Mouse (Mus musculus): ENCODE results near the gene Msl2.

Msl2 gene

DNA sequence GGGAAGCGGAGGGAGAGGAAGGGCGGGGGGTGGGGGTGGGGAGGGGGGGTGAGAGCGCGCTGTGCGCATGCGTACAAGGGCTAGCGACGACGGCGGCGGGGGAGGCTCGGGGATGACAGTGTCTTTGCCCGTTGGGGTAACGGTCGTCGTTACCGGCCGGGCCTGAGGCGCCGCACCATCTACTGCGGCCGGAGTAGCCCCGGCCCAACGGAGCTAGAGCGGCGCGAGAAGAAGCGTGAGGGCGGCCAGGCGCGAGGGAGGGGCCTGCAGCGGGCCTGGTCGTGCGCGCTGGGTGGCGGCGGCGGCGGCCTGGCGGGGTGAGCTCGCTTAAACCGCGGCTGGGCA is at the start of gene Msl2:
Gene Msl2 (plus strand): TSS at position 115 of the 345 bp plus-strand sequence.
- no peak for DNase-seq

DNA sequence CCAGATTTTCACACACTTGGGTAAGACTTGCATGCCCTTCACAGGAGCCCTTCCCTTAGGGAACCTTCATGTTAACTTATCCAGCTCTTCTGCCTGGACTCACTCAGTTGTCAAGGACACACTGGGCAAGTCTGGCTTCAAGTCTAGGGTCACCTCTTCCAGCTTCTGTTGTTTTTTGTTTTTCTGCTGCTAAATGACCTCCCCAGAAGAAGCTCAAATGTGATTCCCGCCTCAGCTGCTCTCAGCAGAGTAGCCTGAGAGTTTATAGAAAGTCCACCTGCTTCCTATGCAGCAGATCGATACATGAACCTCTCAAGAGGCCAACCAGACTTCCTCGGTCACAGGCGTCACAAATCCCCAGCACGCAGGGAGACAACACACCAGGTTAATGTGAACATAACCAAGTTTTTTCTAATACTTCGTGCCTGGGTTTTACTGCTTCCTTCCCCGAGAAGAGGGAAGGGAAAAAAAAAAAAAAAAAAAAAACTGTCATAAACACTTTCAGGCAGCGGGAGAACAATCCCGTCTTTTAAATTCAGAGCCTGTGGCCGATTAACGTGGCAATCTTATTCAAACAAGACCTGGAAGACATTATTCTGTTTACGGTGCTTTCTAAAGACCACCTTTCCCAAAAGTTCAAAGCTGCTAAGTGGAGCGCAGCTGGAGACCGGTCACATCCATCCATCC is 40.0 kb upstream of the Msl2 start:
- peak; percentile 5 to 17 for DNase-seq

- DNase-seq: peak; percentile 97 to 99
Observed at GRCm38 (mm10) chr9:101034448-101035098, 39.3 kb upstream of the Msl2 start, which contains the start of gene Pccb. TSS of gene Pccb (minus strand) at chr9:101034898.

GRCm38 (mm10) chr9:101035836-101036596 is 37.9 kb upstream of the Msl2 start:
- no peak for DNase-seq

- DNase-seq: no peak
Observed at GRCm38 (mm10) chr9:101036876-101037275, 37.0 kb upstream of the Msl2 start.

GRCm38 (mm10) chr9:101037396-101037795 is 36.5 kb upstream of the Msl2 start:
- no peak for DNase-seq

- DNase-seq: no peak
Observed at GRCm38 (mm10) chr9:101038634-101039033, 35.3 kb upstream of the Msl2 start.

DNA sequence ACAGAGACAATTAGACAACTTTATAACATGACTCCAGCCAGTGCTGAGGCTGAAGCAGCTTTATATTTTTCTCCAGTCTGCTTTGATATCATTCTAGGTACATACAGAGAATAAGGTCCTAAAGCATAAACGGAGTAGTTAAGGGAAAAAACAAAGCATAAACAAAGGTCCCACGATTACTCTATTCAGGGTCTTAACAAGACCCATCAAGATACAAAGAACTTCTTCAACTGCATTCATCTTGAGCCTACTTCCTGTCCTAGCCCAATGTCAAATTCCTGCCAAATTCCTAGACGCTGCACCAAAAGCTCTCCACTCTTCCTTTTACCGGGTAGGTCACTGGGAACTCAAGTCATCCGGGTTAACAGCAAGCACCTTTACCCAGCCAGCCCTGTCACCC is 32.4 kb upstream of the Msl2 start:
- no peak for DNase-seq

GRCm38 (mm10) chr9:101042249-101042648 is 31.7 kb upstream of the Msl2 start:
- DNase-seq: no peak

GRCm38 (mm10) chr9:101045710-101046338 is 28.1 kb upstream of the Msl2 start:
- DNase-seq: no peak

GRCm38 (mm10) chr9:101052007-101052406 is 21.9 kb upstream of the Msl2 start:
- DNase-seq: no peak

- DNase-seq: no peak
Observed at GRCm38 (mm10) chr9:101052691-101053090, 21.2 kb upstream of the Msl2 start.

GRCm38 (mm10) chr9:101053279-101053678 is 20.6 kb upstream of the Msl2 start:
- no peak for DNase-seq

DNA sequence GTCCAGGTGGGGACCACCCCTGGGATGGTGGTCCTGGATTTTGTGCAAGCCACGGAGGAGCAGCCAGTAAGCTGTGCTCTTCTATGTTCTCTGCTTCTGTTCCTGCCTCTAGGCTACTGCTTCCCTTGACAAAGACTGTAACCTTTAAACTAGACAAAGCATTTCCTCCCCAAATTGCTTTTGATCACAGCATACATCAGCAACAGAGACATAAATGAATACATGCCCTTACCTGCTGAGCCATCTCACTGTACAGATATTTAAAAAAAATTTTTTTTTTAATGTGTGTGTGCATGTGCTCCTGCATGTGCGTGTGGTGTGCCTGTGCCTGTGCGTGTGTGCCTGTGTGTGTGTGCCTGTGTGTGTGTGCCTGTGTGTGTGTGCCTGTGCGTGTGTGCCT is 16.7 kb upstream of the Msl2 start:
- DNase-seq: no peak

DNA sequence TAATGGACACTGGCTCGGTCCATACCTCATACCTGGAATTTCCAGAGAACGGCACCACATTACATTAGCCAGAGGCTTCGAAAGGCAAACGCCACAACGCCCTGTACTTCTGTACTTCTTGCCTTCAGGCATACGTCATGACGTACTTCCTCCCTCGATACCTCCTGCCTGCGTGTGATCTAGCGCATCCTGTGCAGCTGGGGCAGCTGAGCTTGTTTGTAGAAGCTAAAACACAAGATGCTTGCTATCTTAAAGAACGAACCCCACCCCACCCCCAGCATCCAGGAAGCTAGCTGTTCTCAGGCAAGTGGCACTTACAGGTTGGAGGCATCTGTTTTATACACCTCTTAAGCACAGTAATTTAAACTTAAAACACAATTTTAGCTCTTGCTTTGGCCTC is 12.9 kb upstream of the Msl2 start:
- DNase-seq: no peak

DNA sequence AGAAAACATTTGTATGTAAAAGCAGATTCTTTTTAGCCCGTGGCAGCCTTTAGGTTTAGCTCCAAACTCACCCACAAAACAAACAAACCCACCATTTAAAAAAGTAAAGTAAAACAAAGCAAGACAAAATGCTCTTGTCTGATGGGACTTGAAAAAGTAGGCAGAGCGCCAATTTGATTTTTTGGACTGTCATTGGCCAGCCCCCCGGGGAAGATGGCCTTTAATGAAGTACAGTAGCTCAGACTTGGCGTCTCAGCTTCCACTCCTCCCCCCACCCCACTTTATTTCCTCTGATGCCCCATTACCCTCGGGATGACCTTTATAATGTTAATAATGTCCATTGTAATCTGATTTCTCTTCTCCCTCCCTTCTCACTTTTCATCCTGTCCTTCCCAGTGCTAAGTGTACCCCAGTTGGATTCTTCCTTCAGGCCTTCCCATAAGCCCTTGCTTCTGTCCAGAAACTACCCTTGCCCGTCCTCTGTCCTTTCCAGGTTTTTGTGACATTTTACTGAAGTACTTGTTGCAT is 11.6 kb upstream of the Msl2 start:
- no peak for DNase-seq

- DNase-seq: no peak
Observed at GRCm38 (mm10) chr9:101065076-101065602, 8.8 kb upstream of the Msl2 start.

- DNase-seq: no peak
Observed at GRCm38 (mm10) chr9:101069781-101070180, 4.1 kb upstream of the Msl2 start.

- no peak for DNase-seq
Observed at GRCm38 (mm10) chr9:101072506-101072905, 1.4 kb upstream of the Msl2 start.

GRCm38 (mm10) chr9:101073041-101073986 is 587 bp upstream of the Msl2 start:
- peak; percentile 99 for DNase-seq

DNA sequence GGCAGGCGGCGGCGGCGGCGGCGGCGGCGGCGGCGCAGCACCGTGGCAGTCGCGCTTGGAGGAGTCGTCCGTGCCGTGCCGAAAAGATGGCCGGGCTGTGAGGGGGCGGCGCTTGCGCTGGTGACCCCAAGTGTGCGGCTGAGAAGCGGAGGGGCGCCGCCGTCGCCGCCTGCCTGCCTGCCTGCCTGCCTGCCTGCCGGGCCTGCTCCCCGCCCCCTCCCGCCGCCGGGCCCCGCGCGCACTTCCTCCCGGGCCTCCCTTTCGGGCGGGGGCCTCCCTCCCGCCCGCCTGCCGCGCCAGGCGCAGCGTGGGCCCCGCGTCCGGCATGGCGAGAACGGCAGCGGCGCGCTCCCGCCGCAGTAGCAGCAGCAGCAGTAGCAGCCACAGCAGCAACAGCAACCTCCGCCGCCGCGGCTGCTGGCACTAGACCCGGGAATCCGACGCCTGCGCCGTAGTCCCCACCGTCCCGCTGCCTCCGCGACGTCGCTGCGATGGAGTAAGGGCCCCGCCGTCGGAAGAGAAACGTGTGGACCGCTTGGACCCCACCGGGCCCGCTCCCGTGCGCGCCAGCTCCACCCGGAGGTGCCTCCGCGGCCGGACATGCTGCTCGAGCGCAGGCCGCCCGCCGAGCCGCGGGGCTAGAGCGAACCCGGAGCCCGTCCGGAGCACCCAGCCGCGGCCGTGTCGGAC is 576 bp downstream of the Msl2 start:
- DNase-seq: peak; percentile 76 to 82
